Mouse (Mus musculus) midbrain, postnatal 0 days (tissue): ENCODE results near the gene Ifitm10. TPM values are rescaled to one million over a fixed set of nuclear protein-coding genes. Genes with fewer than 3 reads are reported as not detected.
A peak's percentile ranks its signal among the peaks of the same experiment; 100 is the strongest.
"Not testable (repeated sequence)": the region's sequence is repeated elsewhere in the genome, so short reads cannot be mapped to it uniquely, and the experiment has no call there.

Experiments used
- ATAC-seq: fragments of 200-750 bp; cut with Nextera tagmentation; 2 replicates; pipeline ENCODE4 v1.8.0; 2017; ENCODE audit warnings: moderate number of reproducible peaks, mild to moderate bottlenecking, moderate TSS enrichment, moderate library complexity; ENCODE audit not compliant: low FRiP score
- DNase-seq: peaks from one replicate; pipeline ENCODE4 v3.0.0-alpha.2; 2015; ENCODE audit warnings: low spot score
- H3K27ac ChIP-seq: fragments of 300-500 bp; sonication (generic); 2 replicates; pipeline ENCODE4 v1.5.1; 2014; ENCODE audit warnings: low read depth, mild to moderate bottlenecking, low read length, mixed read lengths
- H3K27me3 ChIP-seq: fragments of 300-500 bp; sonication (generic); 2 replicates; pipeline ENCODE4 v1.6.1; 2014; ENCODE audit warnings: low read length, control low read depth, mixed read lengths; ENCODE audit not compliant: insufficient read depth
- H3K36me3 ChIP-seq: fragments of 300-500 bp; sonication (generic); 2 replicates; pipeline ENCODE4 v1.6.1; 2014; ENCODE audit warnings: low read length, control low read depth, mixed read lengths; ENCODE audit not compliant: insufficient read depth
- H3K4me1 ChIP-seq: fragments of 300-500 bp; sonication (generic); 2 replicates; pipeline ENCODE4 v1.6.1; 2014; ENCODE audit warnings: mild to moderate bottlenecking, control low read depth, antibody characterized with exemption, low read length, mixed read lengths; ENCODE audit not compliant: insufficient read depth
- H3K4me2 ChIP-seq: fragments of 300-500 bp; sonication (generic); 2 replicates; pipeline ENCODE4 v1.6.1; 2014; ENCODE audit warnings: low read depth, mild to moderate bottlenecking, low read length, mixed read lengths; ENCODE audit not compliant: poor library complexity, severe bottlenecking
- H3K4me3 ChIP-seq: fragments of 300-500 bp; sonication (generic); 2 replicates; pipeline ENCODE4 v1.5.1; 2014; ENCODE audit warnings: low read depth, mild to moderate bottlenecking, low read length, moderate library complexity
- H3K9ac ChIP-seq: fragments of 300-500 bp; sonication (generic); replicated peaks from 2 replicates; pipeline ENCODE4 v1.6.1; 2014; ENCODE audit warnings: mild to moderate bottlenecking, low read length, moderate library complexity, mixed read lengths; ENCODE audit not compliant: poor library complexity, severe bottlenecking
- H3K9me3 ChIP-seq: fragments of 300-500 bp; sonication (generic); 2 replicates; pipeline ENCODE4 v1.6.1; 2016; ENCODE audit warnings: low read length, control low read depth
- CTCF ChIP-seq: IDR thresholded peaks from 2 replicates; pipeline ENCODE4 v1.5.1; 2016; ENCODE audit warnings: antibody characterized with exemption, mild to moderate bottlenecking
- WGBS: fragments of 180-500 bp; shearing (Covaris S2); extraction: QIAGEN DNeasy Blood & Tissue Kit; methylation state at CpG from one replicate; pipeline ENCODE4 v1.1.7; 2014; 5-methylcytosine and 5-hydroxymethylcytosine counted together
- polyA plus RNA-seq: library from polyadenylated mRNA; unstranded; fragments of >200 nt; fragmentation: Nextera tagmentation; extraction: Ambion mirVana; gene quantifications from 2 replicates; pipeline ENCODE4 v1.2.1, GENCODE M21; 2015
- total RNA-seq: library from RNA; depleted of rRNA; stranded (reverse); fragments of >200 nt; gene quantifications from 2 replicates; pipeline ENCODE4 v1.2.3, GENCODE M21; 2014

Gene Ifitm10
- total and polyA plus RNA-seq, 2 experiments from 2014 or later, result 20.8 to 21.8 TPM

GRCm38 (mm10) chr7:142295418-142295817, 78.1 kb downstream of the Ifitm10 start:
- no peak overlapping the region for H3K9ac ChIP-seq
- no peaks in the 10 kb centered on the region for H3K36me3 ChIP-seq
- TF ChIP-seq CTCF, result peak; percentile 46
- ATAC-seq (no peak), DNase-seq (no peak)
- no peaks in the 10 kb centered on the region for H3K9me3 ChIP-seq
- H3K4me3 ChIP-seq, result no peak overlapping the region
- H3K4me2 ChIP-seq, result no peak overlapping the region
- H3K27me3 ChIP-seq, result 0 out of 2 replicates have a peak, but pooled peaks cover 2% of the 10 kb centered on the region
- no peaks in the 10 kb centered on the region for H3K4me1 ChIP-seq
- no peak overlapping the region for H3K27ac ChIP-seq

GRCm38 (mm10) chr7:142293851-142294250, 79.7 kb downstream of the Ifitm10 start:
- not testable (repeated sequence) for ATAC-seq, H3K9ac ChIP-seq, H3K4me3 ChIP-seq, H3K4me2 ChIP-seq, H3K36me3 ChIP-seq, H3K27ac ChIP-seq, H3K4me1 ChIP-seq, H3K9me3 ChIP-seq, H3K27me3 ChIP-seq
- peak; percentile 50 for DNase-seq
- peak; percentile 73 for TF ChIP-seq CTCF
- 2% methylated on average over 2 of the region's 2 CpGs for WGBS

- H3K4me2 ChIP-seq, H3K36me3 ChIP-seq, H3K27me3 ChIP-seq, H3K9ac ChIP-seq, H3K4me3 ChIP-seq, H3K9me3 ChIP-seq, H3K4me1 ChIP-seq, DNase-seq, ATAC-seq, H3K27ac ChIP-seq: not testable (repeated sequence)
- 85% methylated on average over 9 of the region's 9 CpGs for WGBS
Measured at GRCm38 (mm10) chr7:142285910-142286612, 87.5 kb downstream of the Ifitm10 start.

- peak overlapping the region; percentile 56 for H3K4me3 ChIP-seq
- no peaks in the 10 kb centered on the region for H3K9me3 ChIP-seq
- peak overlapping the region; percentile 70 for H3K4me2 ChIP-seq
- ATAC-seq, result peak; percentile 66; the same call in 1 of the 2 replicates
- H3K36me3 ChIP-seq, result no peaks in the 10 kb centered on the region
- peak; percentile 72 for DNase-seq
- 19% methylated on average over 23 of the region's 23 CpGs for WGBS
- H3K27ac ChIP-seq, result peak overlapping the region; percentile 64
- no peaks in the 10 kb centered on the region for H3K4me1 ChIP-seq
- peak overlapping the region; percentile 25; the same call in 1 of the 2 replicates for H3K9ac ChIP-seq
- TF ChIP-seq CTCF, result peak; percentile 69
- no peaks in the 10 kb centered on the region for H3K27me3 ChIP-seq
Measured at GRCm38 (mm10) chr7:142285130-142285835, 88.3 kb downstream of the Ifitm10 start.

- peak overlapping the region; percentile 34 for H3K9ac ChIP-seq
- H3K4me3 ChIP-seq, result peak overlapping the region; percentile 56
- under 1% methylated on average over 19 of the region's 19 CpGs for WGBS
- DNase-seq (peak; percentile 98), ATAC-seq (peak; percentile 83)
- H3K4me1 ChIP-seq, result no peaks in the 10 kb centered on the region
- H3K4me2 ChIP-seq, result peak overlapping the region; percentile 70
- peak overlapping the region; percentile 64 for H3K27ac ChIP-seq
- TF ChIP-seq CTCF, result peak; percentile 90
- H3K36me3 ChIP-seq, result no peaks in the 10 kb centered on the region
- H3K9me3 ChIP-seq, result no peaks in the 10 kb centered on the region
- H3K27me3 ChIP-seq, result no peaks in the 10 kb centered on the region
Measured at GRCm38 (mm10) chr7:142284615-142285080, 88.9 kb downstream of the Ifitm10 start.
